Mouse (Mus musculus): ENCODE data around the gene Irf1. TPM values are rescaled to one million over a fixed set of nuclear protein-coding genes. Genes with fewer than 3 reads are reported as not detected.
"Not testable (repeated sequence)": the region's sequence is repeated elsewhere in the genome, so short reads cannot be mapped to it uniquely, and the experiment has no call there.

Gene Irf1
- polyA plus RNA-seq, 1 experiment from 2014 or later, result 16.2 TPM

DNA sequence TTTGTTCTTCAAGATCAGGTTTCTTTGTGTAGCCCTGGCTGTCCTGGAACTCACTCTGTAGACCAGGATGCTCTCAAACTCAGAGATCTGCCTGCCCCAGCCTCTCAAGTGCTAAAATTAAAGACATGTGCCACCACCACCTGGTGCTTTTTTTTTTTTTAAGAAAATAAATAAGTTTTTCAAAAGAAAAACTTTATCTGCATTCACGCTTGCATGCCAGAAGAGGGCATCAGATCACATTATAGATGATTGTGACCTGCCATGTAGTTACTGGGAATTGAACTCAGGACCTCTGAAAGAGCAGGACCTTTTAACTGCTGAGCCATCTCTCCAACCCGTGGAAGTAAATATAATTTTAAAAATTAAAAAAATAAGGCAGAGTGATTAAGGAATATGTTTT lies 24.6 kb upstream of the Irf1 start:
- Histone ChIP-seq H3K36me3 (no peaks in the 10 kb centered on the region), H3K9me3 (replicated peaks) (no peaks in the 10 kb centered on the region), H3K4me2 (replicated peaks) (no peak overlapping the region), H3K27ac (replicated peaks) (no peak overlapping the region), H3K4me3 (replicated peaks) (no peak overlapping the region), H3K27me3 (no peaks in the 10 kb centered on the region), H3K9ac (no peak overlapping the region), H3K4me1 (no peaks in the 10 kb centered on the region)
- WGBS, result 93% methylated on average over 2 of the region's 2 CpGs
- no peak for ATAC-seq (ENCODE audit: insufficient number of reproducible peaks, low FRiP score, low TSS enrichment, low read depth)

DNA sequence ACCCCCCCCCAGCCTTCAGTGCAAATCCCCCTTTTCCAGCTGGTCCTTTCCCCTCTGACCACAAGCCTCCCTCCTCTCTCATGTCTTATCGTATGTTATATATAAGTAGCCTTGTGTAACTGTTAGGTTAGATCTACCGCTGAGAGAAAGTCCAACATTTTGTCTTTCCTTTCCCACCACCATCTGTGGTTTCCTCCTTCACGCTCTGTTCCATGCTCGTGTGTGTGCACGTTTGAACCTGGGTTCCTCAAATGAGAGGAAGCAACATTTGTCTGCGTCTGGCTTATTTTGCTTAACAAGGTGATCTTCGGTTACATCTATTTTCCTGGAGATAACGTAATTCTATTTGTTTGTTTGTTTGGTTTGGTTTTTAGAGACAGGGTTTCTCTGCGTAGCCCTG lies 21.8 kb upstream of the Irf1 start:
- H3K27ac ChIP-seq (replicated peaks), result no peak overlapping the region
- H3K4me1 ChIP-seq, result no peaks in the 10 kb centered on the region
- H3K4me3 ChIP-seq (replicated peaks), result no peak overlapping the region
- H3K9me3 ChIP-seq (replicated peaks), result no peaks in the 10 kb centered on the region
- H3K36me3 ChIP-seq, result no peaks in the 10 kb centered on the region
- 79% methylated on average over 9 of the region's 9 CpGs for WGBS
- H3K4me2 ChIP-seq (replicated peaks), result no peak overlapping the region
- no peak for ATAC-seq (ENCODE audit: insufficient number of reproducible peaks, low FRiP score, low TSS enrichment, low read depth)
- H3K27me3 ChIP-seq, result no peaks in the 10 kb centered on the region
- no peak overlapping the region for H3K9ac ChIP-seq

DNA sequence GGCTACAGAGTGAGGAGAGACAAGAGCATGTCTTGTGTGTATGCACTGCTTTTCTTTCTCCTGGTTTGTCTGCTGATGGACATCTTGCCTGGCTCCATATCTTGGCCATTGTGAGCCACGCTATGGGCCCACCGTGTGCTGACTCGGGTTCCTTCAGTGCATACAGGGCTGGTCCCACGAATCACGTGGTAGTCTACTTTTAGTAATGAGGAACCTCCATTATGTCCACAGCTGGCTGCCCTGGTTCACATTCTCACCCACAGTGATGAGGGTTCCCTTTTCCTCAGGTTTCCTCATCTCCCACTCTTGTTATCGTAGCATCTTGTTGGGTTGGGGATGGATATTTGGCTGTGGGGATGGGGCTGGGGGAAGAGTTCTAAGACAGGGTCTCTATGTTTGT lies 21.2 kb upstream of the Irf1 start:
- no peak for ATAC-seq (ENCODE audit: insufficient number of reproducible peaks, low FRiP score, low TSS enrichment, low read depth)
- no peak overlapping the region for H3K27ac ChIP-seq (replicated peaks)
- no peak overlapping the region for H3K4me2 ChIP-seq (replicated peaks)
- no peaks in the 10 kb centered on the region for H3K36me3 ChIP-seq
- WGBS, result 91% methylated on average over 6 of the region's 6 CpGs
- H3K9ac ChIP-seq, result no peak overlapping the region
- no peak overlapping the region for H3K4me3 ChIP-seq (replicated peaks)
- H3K27me3 ChIP-seq, result no peaks in the 10 kb centered on the region
- H3K4me1 ChIP-seq, result no peaks in the 10 kb centered on the region
- H3K9me3 ChIP-seq (replicated peaks), result no peaks in the 10 kb centered on the region

DNA sequence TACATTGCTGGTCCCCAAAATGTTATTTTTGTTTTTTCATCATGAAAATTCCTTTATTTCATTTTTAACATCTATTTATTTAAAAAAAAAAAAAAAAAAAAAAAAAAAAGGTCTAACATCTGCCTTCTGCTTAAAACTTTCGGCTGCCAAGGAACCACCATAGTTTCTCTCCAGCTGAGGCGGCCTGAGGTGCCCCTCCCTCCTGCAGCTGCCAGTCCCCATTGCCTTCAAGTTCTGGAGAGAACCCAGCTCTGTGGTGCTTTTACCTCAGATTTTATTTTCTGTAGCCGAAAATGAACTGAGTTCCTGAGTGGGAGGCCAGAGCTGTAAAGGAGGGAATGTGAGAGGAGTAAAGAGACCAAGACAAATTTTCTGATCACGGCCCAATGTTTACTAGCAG lies 20.5 kb upstream of the Irf1 start:
- H3K4me2 ChIP-seq (replicated peaks), result no peak overlapping the region
- no peaks in the 10 kb centered on the region for H3K4me1 ChIP-seq
- H3K27me3 ChIP-seq, result no peaks in the 10 kb centered on the region
- 46% methylated on average over 4 of the region's 4 CpGs for WGBS
- no peaks in the 10 kb centered on the region for H3K36me3 ChIP-seq
- H3K4me3 ChIP-seq (replicated peaks), result no peak overlapping the region
- no peak overlapping the region for H3K9ac ChIP-seq
- no peak overlapping the region for H3K27ac ChIP-seq (replicated peaks)
- H3K9me3 ChIP-seq (replicated peaks), result no peaks in the 10 kb centered on the region
- no peak for ATAC-seq (ENCODE audit: insufficient number of reproducible peaks, low FRiP score, low TSS enrichment, low read depth)

DNA sequence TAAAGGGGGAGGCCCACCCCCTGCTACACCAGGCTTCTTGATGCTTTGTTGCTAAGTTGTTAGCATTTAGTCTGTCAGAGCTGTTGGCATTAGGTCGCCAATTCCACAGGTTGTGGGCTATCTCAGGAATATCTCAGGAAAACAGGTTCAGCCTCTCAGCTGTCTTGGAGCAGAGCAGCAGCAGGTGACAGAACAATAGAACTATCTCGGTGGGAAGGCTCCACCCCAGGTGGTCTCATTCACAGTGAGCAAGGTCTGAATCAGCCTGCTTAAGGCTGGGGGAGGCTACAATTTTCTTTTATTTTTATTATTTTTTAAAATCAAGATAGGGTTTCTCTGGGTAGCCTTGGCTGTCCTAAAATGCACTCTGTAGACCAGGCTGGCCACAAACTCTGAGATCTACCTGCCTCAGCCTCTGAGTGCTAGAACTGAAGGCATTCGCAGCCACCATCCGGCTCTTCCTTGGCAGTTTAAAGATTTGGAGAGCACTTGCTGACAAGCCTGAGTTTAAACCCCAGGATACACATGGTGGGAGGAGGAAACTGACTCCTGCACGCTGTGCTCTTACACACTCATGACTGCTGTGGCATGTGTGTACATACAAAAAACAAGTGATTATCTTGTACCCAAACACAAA lies 20.0 kb upstream of the Irf1 start:
- H3K27me3 ChIP-seq, result no peaks in the 10 kb centered on the region
- 49% methylated on average over 5 of the region's 5 CpGs for WGBS

DNA sequence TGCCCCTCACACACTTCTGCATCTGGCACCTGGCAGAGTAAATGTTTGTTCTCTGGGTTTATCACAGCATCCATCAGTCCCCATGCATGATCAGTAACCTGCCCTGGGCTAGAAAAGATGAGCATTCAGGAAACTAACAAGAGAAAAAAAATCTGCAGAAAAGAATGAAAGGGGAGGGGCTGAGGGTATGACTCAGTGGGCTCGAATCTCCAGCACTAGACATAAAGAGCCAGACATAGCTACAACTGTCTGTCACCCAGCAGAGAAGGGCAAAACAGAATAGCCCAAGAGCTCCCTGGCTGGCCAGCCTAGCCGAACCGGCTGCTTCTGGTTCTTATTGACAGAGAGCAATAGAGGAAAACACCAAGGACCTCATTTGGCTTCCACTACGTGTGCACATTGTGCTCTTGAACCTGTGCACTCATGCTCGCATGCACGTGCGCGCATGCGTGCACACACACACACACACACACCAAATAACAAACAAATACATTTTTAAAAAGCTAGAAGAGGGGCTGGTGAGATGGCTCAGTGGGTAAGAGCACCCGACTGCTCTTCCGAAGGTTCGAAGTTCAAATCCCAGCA lies 14.7 kb upstream of the Irf1 start:
- no peak overlapping the region for H3K9ac ChIP-seq
- H3K36me3 ChIP-seq, result no peaks in the 10 kb centered on the region
- H3K27me3 ChIP-seq, result no peaks in the 10 kb centered on the region
- ATAC-seq (ENCODE audit: insufficient number of reproducible peaks, low FRiP score, low TSS enrichment, low read depth), result no peak
- no peaks in the 10 kb centered on the region for H3K9me3 ChIP-seq (replicated peaks)
- no peak overlapping the region for H3K27ac ChIP-seq (replicated peaks)
- no peak overlapping the region for H3K4me3 ChIP-seq (replicated peaks)
- WGBS, result 79% methylated on average over 12 of the region's 12 CpGs
- H3K4me2 ChIP-seq (replicated peaks), result no peak overlapping the region
- H3K4me1 ChIP-seq, result peaks cover 16% of the 10 kb centered on the region

More for the DNA sequence above, 20.0 kb upstream of the Irf1 start:
- Histone ChIP-seq H3K9ac (no peak overlapping the region), H3K9me3 (replicated peaks) (no peaks in the 10 kb centered on the region), H3K36me3 (no peaks in the 10 kb centered on the region), H3K4me2 (replicated peaks) (no peak overlapping the region), H3K4me1 (no peaks in the 10 kb centered on the region), H3K27ac (replicated peaks) (no peak overlapping the region), H3K4me3 (replicated peaks) (no peak overlapping the region)
- no peak for ATAC-seq (ENCODE audit: insufficient number of reproducible peaks, low FRiP score, low TSS enrichment, low read depth)

DNA sequence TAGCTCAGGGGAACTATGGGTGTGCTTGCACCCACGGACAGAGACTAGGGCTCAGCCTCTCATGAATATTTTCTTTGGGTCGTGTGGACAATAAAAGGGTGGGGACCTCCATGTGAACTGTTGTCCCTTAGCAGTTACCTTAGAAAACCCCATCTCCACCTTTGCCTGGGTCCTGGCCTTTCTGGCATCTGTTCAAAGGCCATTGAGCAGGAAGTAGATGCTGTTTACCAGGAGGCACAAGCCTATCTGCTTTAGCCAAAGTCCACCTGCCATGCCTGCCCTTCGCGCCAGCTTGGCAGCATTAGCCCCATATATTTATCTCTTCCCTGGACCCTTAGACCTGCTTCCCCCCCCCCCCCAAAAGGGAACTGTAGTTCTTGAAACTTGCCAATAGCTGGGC lies 12.2 kb upstream of the Irf1 start:
- H3K4me1 ChIP-seq, result peaks cover 32% of the 10 kb centered on the region
- no peaks in the 10 kb centered on the region for H3K9me3 ChIP-seq (replicated peaks)
- 91% methylated on average over 4 of the region's 4 CpGs for WGBS
- no peak overlapping the region for H3K4me2 ChIP-seq (replicated peaks)
- H3K36me3 ChIP-seq, result no peaks in the 10 kb centered on the region
- no peak for ATAC-seq (ENCODE audit: insufficient number of reproducible peaks, low FRiP score, low TSS enrichment, low read depth)
- H3K27me3 ChIP-seq, result no peaks in the 10 kb centered on the region
- H3K27ac ChIP-seq (replicated peaks), result no peak overlapping the region
- no peak overlapping the region for H3K4me3 ChIP-seq (replicated peaks)
- no peak overlapping the region for H3K9ac ChIP-seq

DNA sequence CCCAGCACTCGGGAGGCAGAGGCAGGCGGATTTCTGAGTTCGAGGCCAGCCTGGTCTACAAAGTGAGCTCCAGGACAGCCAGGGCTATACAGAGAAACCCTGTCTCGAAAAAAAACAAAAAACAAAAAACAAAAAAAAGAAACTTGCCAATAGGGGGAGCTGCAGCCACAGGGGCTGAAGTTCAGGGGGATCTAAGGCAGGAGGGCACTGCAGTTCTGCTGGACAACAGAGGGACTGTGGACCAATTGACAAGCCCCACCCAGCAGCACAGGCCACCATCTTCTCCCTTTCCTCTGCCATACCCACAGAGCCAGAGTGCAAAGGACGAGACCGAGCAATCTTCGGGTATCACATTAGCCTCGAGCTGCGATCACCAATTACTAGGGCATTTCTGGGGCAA lies 11.8 kb upstream of the Irf1 start:
- H3K9ac ChIP-seq; ATAC-seq (ENCODE audit: insufficient number of reproducible peaks, low FRiP score, low TSS enrichment, low read depth); H3K9me3 ChIP-seq (replicated peaks); H3K36me3 ChIP-seq; H3K27me3 ChIP-seq; H3K4me2 ChIP-seq (replicated peaks); H3K4me3 ChIP-seq (replicated peaks); H3K27ac ChIP-seq (replicated peaks): not testable (repeated sequence)
- 73% methylated on average over 9 of the region's 9 CpGs for WGBS
- H3K4me1 ChIP-seq, result peaks cover 37% of the 10 kb centered on the region

DNA sequence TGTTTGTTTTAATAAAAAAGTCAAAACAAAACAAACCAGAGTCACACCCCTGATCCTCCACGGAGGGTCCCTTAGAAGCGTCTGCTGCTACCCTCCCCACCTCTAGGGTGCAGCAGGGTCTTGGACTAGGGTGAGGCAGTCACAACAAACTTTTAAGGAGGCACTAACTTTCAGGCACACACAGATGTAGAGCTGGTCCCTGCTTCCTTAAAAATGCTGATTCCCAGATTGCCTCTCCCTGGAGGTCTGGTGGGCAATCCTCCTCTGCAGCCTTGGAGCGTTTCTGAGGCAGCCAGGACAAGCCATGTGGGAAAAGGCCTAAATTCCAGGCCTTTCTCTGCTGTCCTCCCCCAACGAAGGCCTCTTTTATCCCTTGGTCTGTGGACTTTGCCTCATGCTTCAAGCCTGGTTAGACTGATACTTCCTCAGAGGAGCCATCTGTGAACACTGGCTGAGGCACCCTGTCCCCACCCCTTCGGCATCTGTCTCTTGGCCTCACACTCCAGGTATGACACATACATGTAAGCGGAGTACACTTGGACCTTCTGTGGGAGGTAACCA lies 10.9 kb upstream of the Irf1 start:
- Histone ChIP-seq H3K36me3 (no peaks in the 10 kb centered on the region), H3K4me3 (replicated peaks) (no peak overlapping the region), H3K4me1 (peaks cover 45% of the 10 kb centered on the region), H3K27me3 (no peaks in the 10 kb centered on the region), H3K4me2 (replicated peaks) (no peak overlapping the region), H3K9ac (no peak overlapping the region), H3K9me3 (replicated peaks) (no peaks in the 10 kb centered on the region), H3K27ac (replicated peaks) (peak overlapping the region; percentile 35)
- WGBS, result 38% methylated on average over 6 of the region's 6 CpGs
- no peak for ATAC-seq (ENCODE audit: insufficient number of reproducible peaks, low FRiP score, low TSS enrichment, low read depth)

DNA sequence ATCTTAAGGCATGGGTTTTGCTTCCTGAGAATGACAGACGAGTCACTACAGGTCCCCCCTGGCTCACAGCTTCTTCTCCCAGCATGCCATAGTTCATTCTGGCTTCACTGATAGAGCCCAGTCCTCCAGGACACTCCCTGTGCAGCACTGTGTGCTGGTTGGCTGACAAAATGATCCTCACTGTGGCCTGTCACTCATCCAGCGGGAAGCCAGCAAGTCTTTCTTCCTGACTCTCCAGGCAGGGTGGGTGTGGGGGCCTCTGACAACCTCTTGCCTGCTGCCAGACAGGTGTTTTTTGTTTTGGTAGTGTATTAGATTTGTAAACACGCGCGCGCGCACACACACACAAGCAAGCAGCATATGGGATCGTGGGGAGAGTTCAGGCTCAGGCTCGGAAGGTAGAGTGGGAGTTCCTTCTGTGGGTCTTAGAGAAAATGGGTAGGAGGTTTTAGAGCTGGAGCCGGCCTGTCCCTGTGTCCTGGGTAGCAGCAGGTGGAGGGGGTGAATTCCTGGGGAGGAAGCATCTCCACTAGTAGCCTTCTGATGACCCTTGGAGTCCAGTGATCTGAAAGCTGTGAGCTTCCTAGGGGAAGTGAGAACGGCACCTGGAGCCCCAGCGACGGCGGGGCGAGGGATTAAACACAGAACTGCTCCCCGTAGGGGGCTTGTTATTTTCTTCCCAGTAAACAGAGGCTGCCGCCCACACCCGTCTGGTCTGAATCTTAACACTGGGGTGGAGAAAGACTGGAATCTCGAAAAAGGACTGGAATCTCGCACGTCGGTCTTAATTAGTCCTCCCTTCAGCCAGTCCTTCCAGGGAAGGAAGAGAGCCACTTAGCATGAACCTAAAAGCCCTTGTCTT lies 10.0 kb upstream of the Irf1 start:
- peak overlapping the region; percentile 35 for H3K27ac ChIP-seq (replicated peaks)
- WGBS, result 14% methylated on average over 22 of the region's 22 CpGs
- H3K4me1 ChIP-seq, result peaks cover 53% of the 10 kb centered on the region
- peak overlapping the region; percentile 24; the same call in 1 of the 2 replicates for H3K4me2 ChIP-seq (replicated peaks)
- H3K9me3 ChIP-seq (replicated peaks), result no peaks in the 10 kb centered on the region
- no peak overlapping the region for H3K9ac ChIP-seq
- no peak for ATAC-seq (ENCODE audit: insufficient number of reproducible peaks, low FRiP score, low TSS enrichment, low read depth)
- no peak overlapping the region for H3K4me3 ChIP-seq (replicated peaks)
- H3K36me3 ChIP-seq, result no peaks in the 10 kb centered on the region
- H3K27me3 ChIP-seq, result no peaks in the 10 kb centered on the region

DNA sequence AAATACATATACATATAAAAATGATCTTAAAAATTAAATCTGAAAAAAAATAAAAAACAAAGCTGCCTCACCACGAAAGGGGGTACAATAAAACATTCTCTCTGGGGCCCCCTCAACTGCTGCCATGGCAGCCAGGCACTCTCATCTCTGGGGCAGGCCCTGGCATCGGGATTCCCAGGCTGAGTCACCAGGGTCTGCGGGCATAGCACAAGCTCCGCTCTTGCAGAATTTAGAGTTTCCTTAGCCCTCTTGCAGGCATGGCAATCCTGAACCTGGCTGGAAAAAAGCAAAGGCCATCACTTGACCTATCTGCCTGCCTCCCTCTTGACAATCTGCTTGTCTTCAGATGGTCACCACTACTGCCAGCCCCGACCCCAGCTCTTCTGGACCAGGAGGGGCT lies 8.5 kb upstream of the Irf1 start:
- peak overlapping the region; percentile 95; the same call in 1 of the 2 replicates for H3K27ac ChIP-seq (replicated peaks)
- no peaks in the 10 kb centered on the region for H3K9me3 ChIP-seq (replicated peaks)
- no peak overlapping the region for H3K4me3 ChIP-seq (replicated peaks)
- ATAC-seq (ENCODE audit: insufficient number of reproducible peaks, low FRiP score, low TSS enrichment, low read depth), result no peak
- 76% methylated on average over 5 of the region's 5 CpGs for WGBS
- H3K27me3 ChIP-seq, result no peaks in the 10 kb centered on the region
- no peak overlapping the region for H3K9ac ChIP-seq
- H3K36me3 ChIP-seq, result no peaks in the 10 kb centered on the region
- peaks cover 54% of the 10 kb centered on the region for H3K4me1 ChIP-seq
- H3K4me2 ChIP-seq (replicated peaks), result no peak overlapping the region
